Mouse (Mus musculus): ENCODE measurements around the gene Zfp512b. TPM values are rescaled to one million over a fixed set of nuclear protein-coding genes. Genes with fewer than 3 reads are reported as not detected.
A peak's percentile ranks its signal among the peaks of the same experiment; 100 is the strongest.

Gene Zfp512b
- 97.1 and 111 TPM in 2 replicates for polyA plus RNA-seq (2015; fragmentation: Nextera tagmentation; extraction: Ambion mirVana)

GRCm38 (mm10) chr2:181592231-181593041 lies at the start of gene Zfp512b:
TSS of gene Zfp512b (minus strand) at chr2:181592803.
- no peaks in the 10 kb centered on the region for H3K27me3 ChIP-seq (replicated peaks)
- ATAC-seq (replicated peaks): peak; percentile 84
- H3K4me1 ChIP-seq: peaks cover 33% of the 10 kb centered on the region
- H3K9ac ChIP-seq: peak within 1 kb of the TSS; percentile 92
- peak within 1 kb of the TSS; percentile 94 for H3K27ac ChIP-seq
- WGBS: under 1% methylated on average over 86 of the region's 97 CpGs
- peak within 1 kb of the TSS; percentile 82 for H3K4me2 ChIP-seq
- H3K9me3 ChIP-seq: no peaks in the 10 kb centered on the region
- H3K36me3 ChIP-seq (replicated peaks): peaks cover 18% of the 10 kb centered on the region; the same call in 1 of the 2 replicates
- H3K4me3 ChIP-seq: peak within 1 kb of the TSS; percentile 87

- no peak overlapping the region for H3K4me3 ChIP-seq
- H3K36me3 ChIP-seq (replicated peaks): peaks cover 67% of the 10 kb centered on the region
- WGBS: 91% methylated on average over 3 of the region's 3 CpGs
- no peaks in the 10 kb centered on the region for H3K27me3 ChIP-seq (replicated peaks)
- H3K9me3 ChIP-seq: no peaks in the 10 kb centered on the region
- H3K9ac ChIP-seq: no peak overlapping the region
- H3K4me1 ChIP-seq: no peaks in the 10 kb centered on the region
- ATAC-seq (replicated peaks): no peak
- H3K4me2 ChIP-seq: no peak overlapping the region
- no peak overlapping the region for H3K27ac ChIP-seq
These were observed 43.3 kb upstream of the Zfp512b start for GRCm38 (mm10) chr2:181635865-181636264.

GRCm38 (mm10) chr2:181632624-181633023 lies 40.0 kb upstream of the Zfp512b start:
- Histone ChIP-seq H3K36me3 (replicated peaks) (peaks cover 51% of the 10 kb centered on the region), H3K9me3 (no peaks in the 10 kb centered on the region), H3K27ac (no peak overlapping the region), H3K9ac (no peak overlapping the region), H3K4me1 (no peaks in the 10 kb centered on the region), H3K27me3 (replicated peaks) (no peaks in the 10 kb centered on the region), H3K4me2 (no peak overlapping the region), H3K4me3 (no peak overlapping the region)
- ATAC-seq (replicated peaks): no peak
- 94% methylated on average over 6 of the region's 6 CpGs for WGBS

GRCm38 (mm10) chr2:181628471-181628870 lies 35.9 kb upstream of the Zfp512b start:
- Histone ChIP-seq H3K9me3 (no peaks in the 10 kb centered on the region), H3K27ac (no peak overlapping the region), H3K4me2 (no peak overlapping the region), H3K27me3 (replicated peaks) (no peaks in the 10 kb centered on the region), H3K36me3 (replicated peaks) (peaks cover 27% of the 10 kb centered on the region), H3K4me3 (no peak overlapping the region), H3K4me1 (no peaks in the 10 kb centered on the region), H3K9ac (no peak overlapping the region)
- no peak for ATAC-seq (replicated peaks)

GRCm38 (mm10) chr2:181623401-181623800 lies 30.8 kb upstream of the Zfp512b start:
- Histone ChIP-seq H3K4me3 (no peak overlapping the region), H3K36me3 (replicated peaks) (peaks cover 33% of the 10 kb centered on the region; the same call in 1 of the 2 replicates)

GRCm38 (mm10) chr2:181618761-181619495 lies 26.3 kb upstream of the Zfp512b start:
- peaks cover 38% of the 10 kb centered on the region for H3K36me3 ChIP-seq (replicated peaks)
- H3K4me3 ChIP-seq: no peak overlapping the region
- ATAC-seq (replicated peaks): no peak
- H3K9ac ChIP-seq: no peak overlapping the region
- H3K27me3 ChIP-seq (replicated peaks): no peaks in the 10 kb centered on the region
- H3K4me1 ChIP-seq: no peaks in the 10 kb centered on the region
- 89% methylated on average over 5 of the region's 5 CpGs for WGBS
- H3K4me2 ChIP-seq: no peak overlapping the region
- H3K27ac ChIP-seq: no peak overlapping the region
- no peaks in the 10 kb centered on the region for H3K9me3 ChIP-seq

More at GRCm38 (mm10) chr2:181623401-181623800, 30.8 kb upstream of the Zfp512b start:
- Histone ChIP-seq H3K9me3 (no peaks in the 10 kb centered on the region), H3K4me1 (no peaks in the 10 kb centered on the region), H3K9ac (no peak overlapping the region), H3K27ac (no peak overlapping the region), H3K4me2 (no peak overlapping the region), H3K27me3 (replicated peaks) (no peaks in the 10 kb centered on the region)
- ATAC-seq (replicated peaks): no peak

GRCm38 (mm10) chr2:181602367-181602766 lies 9.8 kb upstream of the Zfp512b start:
- Histone ChIP-seq H3K9ac (no peak overlapping the region), H3K27ac (no peak overlapping the region), H3K4me3 (no peak overlapping the region), H3K4me1 (peaks cover 38% of the 10 kb centered on the region), H3K27me3 (replicated peaks) (no peaks in the 10 kb centered on the region), H3K9me3 (no peaks in the 10 kb centered on the region), H3K4me2 (peak overlapping the region; percentile 66), H3K36me3 (replicated peaks) (no peaks in the 10 kb centered on the region)
- 72% methylated on average over 4 of the region's 4 CpGs for WGBS
- ATAC-seq (replicated peaks): no peak

- peaks cover 44% of the 10 kb centered on the region for H3K4me1 ChIP-seq
- H3K27ac ChIP-seq: peak overlapping the region; percentile 81
- WGBS: 30% methylated on average over 10 of the region's 10 CpGs
- peak overlapping the region; percentile 66 for H3K4me2 ChIP-seq
- H3K4me3 ChIP-seq: peak overlapping the region; percentile 91
- no peaks in the 10 kb centered on the region for H3K9me3 ChIP-seq
- no peak for ATAC-seq (replicated peaks)
- no peaks in the 10 kb centered on the region; the same call in 1 of the 2 replicates for H3K36me3 ChIP-seq (replicated peaks)
- H3K9ac ChIP-seq: peak overlapping the region; percentile 91
- no peaks in the 10 kb centered on the region for H3K27me3 ChIP-seq (replicated peaks)
These were observed 9.1 kb upstream of the Zfp512b start for GRCm38 (mm10) chr2:181601751-181602145.

- Histone ChIP-seq H3K4me1 (peaks cover 44% of the 10 kb centered on the region), H3K27me3 (replicated peaks) (no peaks in the 10 kb centered on the region), H3K27ac (peak overlapping the region; percentile 81), H3K36me3 (replicated peaks) (no peaks in the 10 kb centered on the region; the same call in 1 of the 2 replicates), H3K4me2 (peak overlapping the region; percentile 66), H3K9me3 (no peaks in the 10 kb centered on the region), H3K4me3 (peak overlapping the region; percentile 91), H3K9ac (peak overlapping the region; percentile 91)
- peak; percentile 92 for ATAC-seq (replicated peaks)
- WGBS: 1% methylated on average over 57 of the region's 57 CpGs
These were observed 8.5 kb upstream of the Zfp512b start for GRCm38 (mm10) chr2:181600828-181601750.

GRCm38 (mm10) chr2:181600226-181600758 lies 7.7 kb upstream of the Zfp512b start:
- Histone ChIP-seq H3K27ac (peak overlapping the region; percentile 81; the same call in 1 of the 2 replicates), H3K9me3 (no peaks in the 10 kb centered on the region), H3K27me3 (replicated peaks) (no peaks in the 10 kb centered on the region), H3K4me1 (peaks cover 45% of the 10 kb centered on the region), H3K4me2 (peak overlapping the region; percentile 66), H3K4me3 (peak overlapping the region; percentile 91), H3K36me3 (replicated peaks) (no peaks in the 10 kb centered on the region; the same call in 1 of the 2 replicates), H3K9ac (no peak overlapping the region)
- 70% methylated on average over 6 of the region's 6 CpGs for WGBS
- ATAC-seq (replicated peaks): 0 out of 2 replicates have a peak, but pooled peaks have one; percentile 0
